Mouse (Mus musculus) CH12F3 (cell line): ENCODE data around the gene Magi2.

Source experiments
- in situ Hi-C: fragments of 300-500 bp; cut with MboI; formaldehyde crosslinking; loops from 2 replicates; pipeline ENCODE4 v1.14.3; 2020; ENCODE audit warnings: low sequenced_read_pairs

The Magi2 gene

DNA sequence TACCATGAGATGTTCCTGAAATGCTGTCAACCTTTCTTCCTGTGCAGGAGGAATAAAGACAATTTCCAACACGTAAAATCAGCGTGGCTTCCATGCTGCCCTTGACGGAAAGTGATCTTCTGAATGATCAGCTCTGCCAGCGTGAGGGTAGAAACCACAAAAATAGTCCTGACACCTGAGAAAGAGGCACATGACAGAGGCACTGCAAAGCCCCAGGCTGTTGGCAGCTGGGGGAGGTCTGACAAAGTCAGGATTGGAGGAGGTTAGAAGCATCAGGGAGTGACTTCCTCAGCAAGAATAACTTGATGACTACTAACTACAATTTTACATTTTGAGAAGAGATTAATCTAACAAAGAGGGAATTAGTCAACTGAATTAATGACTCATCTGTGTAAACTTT, 835.2 kb downstream of the Magi2 start:
- in situ Hi-C loops, result no loop called here

DNA sequence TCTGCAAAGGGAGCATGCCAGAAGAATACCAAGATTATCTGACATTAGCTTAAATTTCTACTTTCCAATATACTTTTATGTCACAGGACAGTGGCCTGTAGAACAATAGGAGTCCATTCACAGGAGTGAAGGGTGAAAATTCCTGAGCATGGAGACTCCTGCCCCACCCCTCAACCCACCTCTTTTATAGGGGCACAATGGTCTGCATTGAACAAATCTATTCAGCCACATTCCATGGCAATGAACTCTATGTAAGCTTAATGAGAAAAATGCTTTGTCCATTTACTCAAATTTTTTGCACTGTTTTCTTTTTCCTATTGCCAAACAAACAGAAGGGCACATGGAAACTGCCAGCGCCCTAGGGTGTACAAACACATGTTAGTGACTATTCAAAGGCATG, 838.2 kb downstream of the Magi2 start:
- in situ Hi-C loops, result no loop called here

DNA sequence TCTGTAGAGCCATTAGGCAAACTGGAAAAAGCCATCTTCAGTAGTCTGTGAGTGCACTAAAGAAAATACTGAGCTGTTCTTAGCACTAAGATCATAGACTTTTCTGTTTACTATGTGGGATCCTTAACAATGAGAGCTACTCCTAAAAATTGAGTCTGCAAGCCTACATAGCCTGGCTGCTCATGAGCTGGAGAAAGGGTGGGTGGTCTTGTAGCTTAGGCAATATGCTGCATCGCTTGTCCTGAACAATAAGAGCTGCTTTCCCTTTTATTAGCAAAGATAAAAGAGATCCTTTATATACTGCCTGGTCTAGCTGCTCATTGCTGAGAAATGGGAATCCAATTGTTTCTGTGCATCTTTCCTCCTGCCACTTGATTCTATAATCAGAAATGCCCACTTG, 841.7 kb downstream of the Magi2 start:
- in situ Hi-C loops, result no loop called here

DNA sequence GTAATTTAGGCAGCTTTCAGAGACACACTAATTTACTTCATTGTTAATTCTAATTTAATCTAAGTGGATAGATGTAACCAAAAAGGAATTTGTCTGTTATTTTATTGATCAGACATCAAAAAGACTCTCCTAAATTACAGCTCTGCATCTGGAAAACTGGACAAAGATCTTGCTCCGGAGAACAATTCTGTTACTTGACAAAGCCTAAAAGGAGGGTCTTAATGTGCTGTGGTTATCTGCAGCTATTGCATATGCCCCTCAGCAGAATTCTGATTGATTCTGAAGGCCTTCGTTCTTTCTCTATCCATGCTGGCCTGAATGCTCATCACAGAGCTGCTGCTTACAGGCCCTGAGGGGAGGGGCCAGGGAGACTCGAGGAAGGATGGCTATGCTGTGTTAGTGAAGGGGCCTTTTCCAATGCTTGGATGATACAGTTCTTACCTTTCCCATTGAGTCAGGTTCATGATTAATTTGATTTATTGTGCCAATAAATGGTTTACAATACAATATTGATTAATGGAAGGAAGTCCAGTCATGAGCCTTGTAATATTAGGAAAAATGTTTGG, 842.2 kb downstream of the Magi2 start:
- in situ Hi-C loops, result no loop called here

DNA sequence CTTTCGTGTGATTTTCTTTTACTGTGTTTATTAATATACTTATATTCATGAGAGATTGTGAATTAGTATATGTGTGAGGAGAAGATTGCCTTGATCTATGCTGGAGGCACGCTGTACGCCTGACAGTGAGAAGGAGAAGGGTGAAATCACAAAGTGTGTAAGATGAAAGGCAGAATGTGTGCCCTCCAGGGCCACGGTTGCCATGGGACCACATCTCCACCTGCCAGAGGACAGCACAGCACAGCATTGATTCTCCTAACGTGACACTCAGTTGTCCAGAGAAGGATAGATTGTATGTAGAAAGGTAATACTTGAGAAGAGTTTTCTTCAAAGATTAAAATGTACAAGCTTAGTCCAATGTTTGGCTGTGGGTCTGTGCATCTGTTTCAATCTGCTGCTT, 847.3 kb downstream of the Magi2 start:
- in situ Hi-C loops, result no loop called here

DNA sequence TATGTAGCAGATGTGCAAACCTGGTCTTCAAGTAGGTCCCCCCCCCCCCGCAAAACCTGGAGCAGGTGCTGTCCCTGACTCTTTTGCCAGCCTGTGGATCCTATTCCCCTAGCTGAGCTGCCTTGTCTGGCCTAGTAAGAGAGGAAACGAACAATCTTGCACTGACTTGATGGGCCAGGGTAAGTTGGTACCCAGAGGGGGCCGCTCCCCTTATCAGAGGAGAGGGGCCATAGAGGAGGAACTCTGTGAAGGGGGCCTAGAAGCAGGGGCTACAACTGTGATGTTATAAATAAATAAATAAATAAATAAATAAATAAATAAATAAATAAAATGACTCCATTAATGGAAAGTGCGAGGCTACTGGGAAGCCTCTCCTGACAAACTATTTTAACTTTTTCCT, 848.0 kb downstream of the Magi2 start:
- in situ Hi-C loops, result no loop called here

DNA sequence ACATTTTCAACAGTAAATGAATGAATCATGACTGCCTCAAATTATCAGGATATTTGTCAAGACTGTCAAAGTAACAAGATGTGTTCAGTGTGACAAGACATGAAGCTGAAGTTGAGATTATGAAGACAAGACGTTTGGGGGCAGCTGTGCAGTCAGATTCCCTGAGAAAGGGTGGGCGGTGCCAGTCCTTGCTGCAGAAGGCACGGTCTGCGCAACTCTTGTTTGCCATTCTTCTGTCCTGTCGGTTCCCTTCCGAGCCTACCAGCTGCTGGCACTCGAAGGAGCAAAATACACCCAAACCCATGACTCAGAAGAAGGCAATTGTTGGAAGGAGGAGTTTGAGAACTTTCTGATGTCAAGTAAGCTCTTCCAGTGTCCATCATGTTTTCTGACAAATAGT, 852.1 kb downstream of the Magi2 start:
- in situ Hi-C loops, result no loop called here

DNA sequence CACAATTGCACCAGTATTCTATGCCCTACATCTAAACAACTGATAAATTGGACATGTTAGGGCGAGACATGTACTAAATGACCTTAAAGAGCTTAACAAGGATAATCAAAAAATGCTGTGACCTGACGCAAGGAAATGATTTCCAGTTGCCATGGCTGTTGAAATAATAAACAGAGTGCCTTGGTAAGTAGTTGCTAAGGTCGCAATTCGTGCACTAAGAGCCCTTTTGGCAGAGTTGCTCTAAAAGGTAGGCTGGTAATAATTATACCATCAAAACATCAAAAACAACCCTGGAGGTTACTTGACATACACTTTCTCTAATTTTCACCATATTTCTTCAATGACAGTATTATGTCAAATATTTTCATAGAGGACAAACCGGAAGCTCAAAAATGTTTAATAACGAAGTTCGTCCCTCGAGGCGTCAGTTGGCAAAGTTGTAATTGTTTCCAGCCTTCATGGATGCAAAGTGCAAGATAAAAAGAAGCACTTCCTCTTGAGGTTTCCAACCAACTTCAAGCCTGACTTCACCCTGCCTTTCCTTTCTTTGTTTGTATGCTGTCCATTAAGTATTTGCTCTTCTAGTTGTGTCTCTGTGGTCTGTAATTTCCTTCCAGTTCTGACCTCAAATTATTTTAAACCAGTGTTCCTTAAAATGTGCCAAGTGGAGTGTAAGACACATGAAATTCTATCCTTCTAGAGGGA, 853.9 kb downstream of the Magi2 start:
- in situ Hi-C loops, result no loop called here

DNA sequence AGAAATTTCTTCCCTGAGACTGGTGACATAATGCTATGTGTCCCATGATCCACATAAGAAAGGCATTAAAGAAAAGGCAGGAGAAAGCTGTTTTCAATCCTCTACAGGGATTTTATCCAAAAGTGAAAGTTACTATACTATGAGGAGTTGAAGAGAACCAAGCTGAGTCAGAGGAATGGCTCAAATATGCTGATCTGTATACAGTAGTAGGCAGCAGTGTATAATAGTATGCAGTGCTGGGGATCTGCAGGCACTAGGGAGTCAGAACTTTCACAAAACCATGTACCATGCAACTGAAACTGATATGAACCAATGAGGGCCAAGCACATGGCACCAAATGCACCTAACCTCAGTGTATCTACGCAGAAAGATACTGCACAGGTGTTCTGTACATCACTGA, 855.5 kb downstream of the Magi2 start:
- in situ Hi-C loops, result no loop called here

DNA sequence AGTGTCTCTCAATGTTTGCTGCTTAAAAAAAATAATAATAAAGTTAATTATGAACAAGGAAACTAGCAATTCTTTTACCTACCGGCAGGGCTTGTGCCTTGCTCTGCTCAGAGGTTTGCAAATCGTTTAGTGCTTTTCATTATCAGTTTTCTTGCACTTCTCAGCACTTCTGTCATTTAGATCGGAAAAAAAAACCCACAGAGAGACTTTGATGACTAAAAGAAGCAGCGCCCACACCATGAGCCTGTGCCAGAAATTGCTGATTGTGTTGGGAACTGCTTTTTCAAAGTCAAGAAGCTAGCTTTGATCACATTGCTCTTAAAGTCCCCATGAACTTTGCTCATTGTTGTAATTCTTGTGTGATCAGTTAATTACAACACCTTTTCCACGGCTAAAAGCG, 860.2 kb downstream of the Magi2 start:
- in situ Hi-C loops, result no loop called here

DNA sequence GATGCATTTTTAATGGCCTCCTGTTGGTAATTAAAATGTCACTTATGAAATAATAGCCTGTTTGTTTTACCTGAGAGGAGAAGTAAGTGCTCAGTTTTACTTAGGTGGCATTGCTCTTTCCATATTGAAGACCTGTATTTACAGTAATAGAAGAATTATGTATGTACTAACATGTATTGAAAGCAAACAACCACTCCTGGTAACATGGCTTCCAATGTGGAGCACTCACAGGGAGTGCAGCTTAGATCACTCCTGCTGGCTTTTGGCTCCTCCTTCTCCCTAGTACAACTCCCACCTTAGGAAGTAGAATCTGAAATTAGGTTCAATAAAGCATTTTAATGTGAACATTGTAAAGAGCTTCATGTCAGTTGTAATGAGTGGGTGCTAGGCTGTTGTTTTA, 877.0 kb downstream of the Magi2 start:
- in situ Hi-C loops, result no loop called here

DNA sequence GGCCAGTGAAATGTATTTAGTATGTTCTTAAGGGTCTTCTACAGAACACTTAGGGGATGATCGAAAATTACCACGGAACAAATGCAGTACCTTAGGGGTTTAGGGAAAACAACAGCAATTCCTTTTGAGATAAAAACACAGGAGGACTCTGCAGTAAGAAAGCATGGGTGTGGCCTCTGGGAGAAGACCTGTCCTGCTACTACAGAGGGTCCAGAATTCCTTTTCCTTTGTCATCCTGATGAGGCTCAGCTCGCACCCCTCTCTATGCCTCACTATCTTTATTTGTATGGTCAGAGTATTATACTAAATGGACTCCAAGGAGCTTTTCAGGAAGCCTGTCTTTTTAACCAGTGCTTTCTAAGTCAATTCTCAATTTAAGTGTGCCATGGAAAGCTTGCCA, 877.7 kb downstream of the Magi2 start:
- in situ Hi-C loops, result no loop called here

DNA sequence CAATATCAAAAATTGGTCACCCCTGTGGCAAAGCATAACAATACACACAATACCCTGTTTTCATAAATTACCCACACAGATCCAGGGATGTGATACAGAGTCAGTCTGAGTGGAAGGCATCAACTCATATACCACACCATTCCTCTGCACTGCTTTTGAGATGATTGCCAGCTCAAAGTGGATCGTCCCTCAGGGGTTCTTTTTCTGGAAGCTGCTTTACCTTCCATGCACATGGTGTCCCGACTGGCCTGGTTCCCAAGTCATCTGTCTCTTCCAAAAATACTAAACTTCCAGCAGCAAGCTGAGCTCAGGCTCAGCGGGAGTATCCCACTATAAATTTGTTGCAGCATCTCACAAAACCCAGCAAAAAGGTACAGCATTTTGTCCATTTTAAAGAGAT, 882.7 kb downstream of the Magi2 start:
- in situ Hi-C loops, result no loop called here

DNA sequence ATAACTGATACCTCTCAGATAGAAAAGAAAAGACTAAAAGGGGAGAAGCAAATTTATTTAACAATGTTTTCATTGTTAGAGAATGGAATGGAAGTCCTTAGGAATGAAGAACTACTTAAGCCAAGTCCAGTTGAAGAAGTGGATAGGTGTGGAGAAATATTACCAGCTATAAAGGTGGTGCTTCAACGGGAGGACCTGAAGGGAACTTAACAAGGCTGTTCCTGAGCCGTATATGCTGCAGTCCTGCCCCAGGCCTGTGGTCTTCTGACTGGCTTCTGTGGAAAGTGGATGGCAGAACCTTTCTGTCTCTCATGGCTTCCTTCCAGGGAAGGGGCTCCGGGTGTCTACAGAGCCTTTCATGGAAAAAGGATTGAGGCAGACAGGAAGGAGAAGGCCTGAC, 890.3 kb downstream of the Magi2 start:
- in situ Hi-C loops, result no loop called here

DNA sequence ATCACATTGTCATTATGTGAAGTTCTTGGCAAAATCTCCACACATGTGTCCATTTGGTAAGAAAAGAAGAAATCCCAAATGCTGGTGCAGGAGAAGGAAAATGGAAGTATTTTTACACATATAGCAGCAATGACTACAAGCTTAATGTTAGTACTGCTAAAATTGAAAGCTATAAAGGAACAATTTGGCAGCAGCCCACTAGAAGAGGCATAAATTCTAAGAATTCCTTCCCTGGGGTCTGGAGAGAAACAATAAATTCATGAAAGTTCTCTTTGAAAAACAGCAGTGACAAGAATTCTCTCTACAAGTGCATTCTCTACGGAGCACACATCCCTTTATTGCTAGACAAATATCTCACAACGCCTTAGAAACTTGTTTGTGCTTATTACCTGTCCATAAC, 913.4 kb downstream of the Magi2 start:
- in situ Hi-C loops, result no loop called here

DNA sequence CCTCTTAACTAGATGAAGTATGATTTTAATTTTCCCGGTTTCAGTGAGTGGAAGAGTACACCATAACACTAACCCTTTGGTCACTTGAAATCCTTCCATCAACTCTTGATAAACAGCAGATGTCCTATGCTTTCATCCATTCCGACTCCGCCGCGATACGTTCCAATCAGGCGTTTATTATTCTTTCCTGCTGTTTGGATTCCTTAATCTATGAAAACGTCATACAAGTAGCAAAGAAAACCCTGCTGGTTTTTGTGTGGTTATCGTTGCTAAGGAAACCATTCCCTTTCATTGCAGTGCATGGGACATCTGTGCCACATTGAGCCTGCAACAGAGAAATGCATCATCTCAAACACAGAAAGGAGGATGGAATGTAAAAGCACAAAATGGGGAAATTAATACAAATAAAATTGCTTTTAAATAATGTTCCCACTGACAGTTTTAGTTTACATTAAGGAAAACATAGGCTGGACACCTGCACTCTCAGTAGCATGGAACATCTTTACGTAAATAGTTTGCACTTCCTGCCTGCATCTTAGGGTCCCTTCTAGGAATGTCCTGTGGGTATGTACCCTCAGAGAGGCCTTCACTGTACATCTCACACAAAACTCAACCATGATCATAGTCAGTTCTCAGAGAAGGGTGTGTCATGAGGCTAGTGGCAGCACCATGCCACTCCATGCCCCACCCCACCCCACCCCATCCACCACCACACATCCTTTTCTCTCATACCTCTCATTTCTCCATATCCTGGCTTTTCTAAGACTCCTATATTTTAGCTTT, 914.0 kb downstream of the Magi2 start:
- in situ Hi-C loops, result no loop called here

DNA sequence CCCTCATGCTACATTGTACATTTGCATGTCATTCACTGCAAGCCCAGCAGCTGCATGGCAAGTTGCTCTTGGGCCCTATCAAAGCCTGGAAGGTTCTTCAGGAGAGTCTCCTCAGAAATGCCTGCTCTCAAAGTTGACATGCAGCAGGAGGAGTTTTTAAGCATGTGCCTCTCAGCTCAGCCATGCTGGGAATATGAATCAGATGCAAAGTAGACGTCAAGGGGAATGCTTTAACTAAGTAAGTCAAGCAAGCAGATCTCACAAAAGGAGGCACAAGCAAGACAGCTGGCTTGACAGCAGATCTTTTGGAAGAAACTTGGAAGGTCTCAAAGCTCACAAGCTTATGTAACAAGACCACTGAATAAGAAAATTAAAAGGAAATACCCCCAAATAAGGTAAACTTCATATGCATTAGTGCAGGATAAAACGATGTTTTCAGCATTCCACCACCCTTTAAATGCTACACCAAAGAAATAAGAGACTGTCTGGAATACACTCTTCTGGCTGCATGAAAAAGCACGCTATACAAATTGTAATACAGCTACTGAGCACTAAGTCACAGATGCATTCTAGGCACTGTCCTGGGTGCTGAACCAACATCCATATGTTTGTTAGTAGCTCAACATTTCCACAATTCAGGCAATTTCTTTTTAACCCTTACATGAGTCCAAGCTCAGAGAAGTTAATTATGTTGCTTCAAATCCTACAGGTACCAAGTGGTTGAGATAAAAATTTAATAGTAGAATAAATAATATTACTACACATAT, 926.7 kb downstream of the Magi2 start:
- in situ Hi-C loops, result no loop called here

DNA sequence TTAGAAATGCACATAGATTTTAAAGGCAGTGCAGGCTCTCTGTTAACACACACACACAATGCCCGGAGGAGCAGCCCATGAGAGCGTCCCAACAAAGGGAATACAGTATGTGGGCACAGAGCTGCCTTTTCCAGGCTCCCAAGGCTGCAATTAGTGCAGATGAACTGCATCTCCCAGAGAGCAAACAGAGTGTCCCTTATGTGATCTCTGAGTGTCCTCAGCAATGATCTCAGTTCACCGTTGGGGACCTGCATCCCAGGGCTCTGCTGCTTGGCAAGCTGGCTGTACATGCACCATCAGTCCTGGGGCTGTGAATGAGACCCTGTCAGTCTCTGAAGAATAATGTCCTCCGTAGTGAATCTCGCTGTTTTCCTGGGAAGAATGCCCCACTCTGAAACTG, 969.9 kb downstream of the Magi2 start:
- in situ Hi-C loops, result no loop called here

DNA sequence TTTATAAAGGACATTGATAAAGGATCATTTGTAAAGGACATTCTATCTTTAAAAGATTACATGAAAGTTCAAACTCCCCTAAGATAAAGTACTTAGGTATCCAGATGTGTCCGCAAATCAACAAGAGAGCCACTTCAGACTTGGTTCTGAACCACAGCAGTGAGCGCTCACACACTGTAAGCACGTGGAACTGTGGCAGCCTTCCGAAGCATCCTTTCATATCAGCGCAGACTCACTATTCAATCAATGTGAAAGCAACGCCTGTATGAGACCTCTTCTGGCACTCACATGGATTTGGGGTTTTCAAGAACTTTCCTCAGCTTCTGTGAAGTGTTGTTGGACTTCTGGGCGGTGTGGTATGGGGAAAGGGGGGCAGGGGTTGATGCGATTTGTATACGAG, 970.6 kb downstream of the Magi2 start:
- in situ Hi-C loops, result no loop called here

DNA sequence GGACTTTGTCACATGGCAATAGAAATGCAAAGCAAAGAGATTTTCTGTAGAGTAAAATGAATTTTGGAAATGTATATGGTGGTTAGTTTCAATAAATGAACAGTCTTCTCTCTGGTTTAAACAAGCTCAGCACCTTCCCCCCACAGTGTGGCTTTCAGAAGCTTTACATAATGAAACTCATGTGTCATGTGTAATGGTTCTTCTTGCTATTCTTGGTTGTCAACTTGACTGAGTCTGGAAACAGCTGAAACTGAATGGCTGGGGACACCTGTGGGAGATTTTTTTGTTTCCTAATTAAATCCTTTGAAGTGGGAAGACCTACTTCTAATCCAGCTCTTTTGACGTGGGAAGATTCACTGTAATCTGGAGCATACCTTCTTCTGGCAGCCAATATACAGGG, 974.5 kb downstream of the Magi2 start:
- in situ Hi-C loops, result no loop called here

DNA sequence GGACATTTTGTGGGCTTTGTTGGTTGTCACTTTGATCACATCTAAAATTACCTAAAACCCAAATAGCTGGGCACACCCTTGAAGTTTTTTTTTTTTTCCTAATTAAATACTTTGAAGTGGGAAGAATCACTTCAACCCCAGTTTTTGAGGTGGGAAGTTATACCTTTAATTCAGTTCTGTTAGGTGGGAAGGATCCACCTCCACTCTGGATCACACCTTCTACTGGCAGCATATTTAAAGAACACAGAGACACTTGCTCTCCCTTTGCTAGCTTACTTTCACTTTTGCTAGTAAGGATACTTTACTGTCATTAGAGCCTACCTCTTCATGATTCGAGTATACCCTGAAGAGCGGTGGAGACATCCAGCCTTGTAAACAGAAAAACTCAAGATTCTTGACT, 981.3 kb downstream of the Magi2 start:
- in situ Hi-C loops, result no loop called here

DNA sequence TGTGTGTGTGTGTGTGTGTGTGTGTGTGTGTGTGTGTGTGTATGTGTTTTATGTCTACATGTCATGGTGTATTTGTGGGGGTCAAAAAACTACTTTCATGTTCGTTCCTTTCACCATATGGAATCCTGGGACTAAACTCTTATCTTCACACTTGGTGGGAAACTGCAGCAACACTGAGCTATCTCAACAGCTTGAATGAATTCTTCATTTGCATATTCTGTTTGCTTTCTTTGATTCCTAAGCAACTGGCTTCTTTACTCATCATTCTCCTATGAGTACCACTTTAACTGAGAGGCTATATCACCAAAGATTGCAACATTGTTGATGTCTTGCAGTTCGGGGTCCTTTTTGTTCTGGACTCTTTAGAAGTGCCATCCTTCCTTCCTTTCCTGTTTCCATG, 986.5 kb downstream of the Magi2 start:
- in situ Hi-C loops, result no loop called here
